Mouse (Mus musculus): ENCODE data around the gene Ccdc34.
A peak's percentile ranks its signal among the peaks of the same experiment; 100 is the strongest.
"Not testable (repeated sequence)": the region's sequence is repeated elsewhere in the genome, so short reads cannot be mapped to it uniquely, and the experiment has no call there.

Ccdc34 gene

DNA sequence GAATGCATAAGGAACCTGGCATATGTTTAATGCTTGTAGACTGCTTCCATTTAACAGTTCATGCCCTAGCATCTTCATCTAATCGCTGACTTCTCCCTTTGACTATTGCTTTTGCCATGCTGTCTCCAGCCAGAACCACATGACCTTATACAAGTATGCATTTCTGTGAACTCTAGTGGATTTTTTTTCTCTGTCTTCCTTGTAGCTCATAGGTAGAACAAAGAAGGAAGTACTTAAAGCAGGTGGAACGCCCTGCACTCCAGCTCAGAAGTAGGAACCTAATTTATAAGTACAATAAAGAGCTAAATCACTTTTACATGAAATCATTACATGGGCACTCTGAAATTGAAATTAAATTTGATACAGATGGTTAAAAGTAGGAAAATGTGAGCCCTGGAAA is 65.4 kb downstream of the Ccdc34 start:
- DNase-seq, result no peak

- DNase-seq, result no peak
Measured at GRCm38 (mm10) chr2:110085701-110086143, 68.1 kb downstream of the Ccdc34 start.

GRCm38 (mm10) chr2:110114133-110114532 is 96.5 kb downstream of the Ccdc34 start:
- no peak for DNase-seq

DNA sequence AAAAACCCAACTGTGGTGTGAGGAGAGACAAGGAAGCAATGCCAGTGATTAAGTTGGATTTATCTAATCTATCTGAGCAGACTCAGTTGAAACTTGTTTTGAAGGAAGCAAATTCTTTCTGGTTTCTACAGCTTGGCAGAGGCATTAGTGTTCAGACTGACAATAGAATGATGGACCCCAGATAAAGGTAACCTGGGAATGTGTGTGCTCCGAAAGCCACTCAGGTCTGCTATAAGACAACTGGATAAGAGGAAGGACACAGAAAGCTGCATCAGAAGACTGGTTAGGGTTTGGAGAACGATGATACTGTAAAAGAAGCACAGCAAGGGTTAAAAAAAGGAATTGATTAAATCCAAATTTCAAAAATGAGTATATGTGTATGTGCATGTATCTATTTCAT is 111.8 kb downstream of the Ccdc34 start:
- no peak for DNase-seq

DNA sequence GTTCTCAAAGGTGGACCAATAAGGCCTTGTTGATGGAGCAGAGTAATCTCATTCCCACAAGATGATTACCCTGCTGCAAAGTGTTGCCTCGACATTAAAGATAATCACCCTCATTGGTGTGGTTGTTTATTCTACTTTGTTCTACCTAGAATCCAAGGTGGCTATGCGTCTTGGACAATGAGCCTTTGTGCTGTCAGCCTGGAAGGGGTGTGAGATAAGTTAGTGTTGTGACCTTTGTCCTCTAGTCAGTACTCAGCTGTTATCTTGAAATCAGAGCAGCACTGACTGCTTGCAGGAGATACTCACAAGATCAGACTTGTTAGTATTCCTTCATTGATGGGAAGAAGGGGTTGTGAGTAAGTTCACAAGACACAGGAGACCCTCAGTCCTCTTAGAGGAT is 114.0 kb downstream of the Ccdc34 start:
- DNase-seq, result no peak

DNA sequence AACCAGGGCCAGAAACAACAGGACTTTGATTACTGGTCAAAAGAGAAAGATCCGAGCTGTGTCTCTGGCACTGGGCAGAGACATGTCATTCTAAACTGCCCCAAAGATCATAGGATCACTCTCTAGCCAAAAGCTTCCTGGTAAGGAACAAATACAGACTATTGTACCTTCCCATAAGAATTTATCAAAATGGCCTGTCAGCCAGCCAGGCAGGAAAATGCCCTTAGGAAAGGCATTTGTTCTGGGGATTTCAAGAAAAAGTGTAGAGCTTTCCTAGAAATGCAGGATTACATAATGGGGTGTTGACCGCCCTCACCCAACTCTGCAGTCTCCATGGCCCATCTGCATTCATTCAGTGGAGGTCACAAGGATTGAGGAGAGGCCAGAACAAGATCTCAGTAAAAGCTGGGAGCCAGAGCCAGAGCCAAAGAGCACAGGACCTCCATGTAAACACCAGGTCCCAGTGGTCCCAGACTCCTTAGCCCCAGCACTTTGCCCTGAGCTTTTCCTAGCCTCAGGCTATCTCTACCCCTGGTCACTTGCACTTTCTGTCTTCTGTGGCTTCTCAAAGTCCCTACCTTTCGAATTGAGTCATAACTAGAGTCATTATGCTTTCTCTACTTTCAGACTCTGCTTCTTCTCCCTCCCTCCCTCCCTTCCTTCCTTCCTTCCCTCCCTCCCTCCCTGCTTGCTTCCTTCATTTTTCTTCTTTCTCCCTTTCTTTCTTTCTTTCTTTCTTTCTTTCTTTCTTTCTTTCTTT is 115.9 kb downstream of the Ccdc34 start:
- no peak for DNase-seq

- DNase-seq, result no peak
Measured at GRCm38 (mm10) chr2:110134765-110135594, 117.4 kb downstream of the Ccdc34 start.

GRCm38 (mm10) chr2:110137291-110137690 is 119.7 kb downstream of the Ccdc34 start:
- no peak for DNase-seq

DNA sequence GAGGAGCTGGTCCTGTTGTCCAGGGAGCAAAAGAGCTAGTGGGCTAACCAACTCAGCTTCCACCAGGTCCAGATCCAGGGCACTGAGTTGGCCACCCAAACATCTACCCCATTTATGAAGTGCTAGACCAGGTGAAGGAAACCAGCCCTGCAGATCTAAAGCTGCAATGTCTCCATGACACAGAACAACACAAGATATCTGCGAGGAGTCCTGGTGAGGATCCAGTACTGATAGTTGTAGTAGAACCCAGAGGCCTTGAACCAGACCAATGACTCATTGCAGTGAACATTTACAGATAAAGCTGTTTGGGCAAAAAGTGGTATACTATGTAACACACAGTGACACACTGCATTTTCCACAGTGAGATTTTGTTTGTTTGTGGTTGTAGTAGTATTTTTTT is 120.5 kb downstream of the Ccdc34 start:
- no peak for DNase-seq

DNA sequence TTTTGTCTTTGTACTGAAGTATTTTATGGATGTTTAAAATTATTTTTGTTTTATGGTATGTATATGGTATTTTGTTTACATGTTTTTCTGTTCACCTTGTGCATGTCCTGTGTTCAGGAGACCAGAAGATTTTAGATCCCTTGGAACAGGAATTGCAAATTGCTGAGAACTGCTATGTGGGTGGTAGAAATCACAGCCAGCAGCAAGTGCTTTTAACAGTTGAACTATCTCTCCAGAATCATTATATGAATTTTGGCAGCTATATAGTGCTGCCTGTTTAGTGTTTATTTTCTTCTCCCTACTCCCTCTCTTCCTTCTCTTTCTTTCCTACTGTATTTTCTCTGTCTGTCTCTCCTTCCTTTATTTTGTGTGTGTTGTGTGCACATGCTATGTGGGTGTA is 130.4 kb downstream of the Ccdc34 start:
- not testable (repeated sequence) for DNase-seq

- DNase-seq, result no peak
Measured at GRCm38 (mm10) chr2:110149246-110149645, 131.6 kb downstream of the Ccdc34 start.

GRCm38 (mm10) chr2:110156321-110156720 is 138.7 kb downstream of the Ccdc34 start:
- DNase-seq, result no peak

GRCm38 (mm10) chr2:110165003-110165402 is 147.4 kb downstream of the Ccdc34 start:
- no peak for DNase-seq

DNA sequence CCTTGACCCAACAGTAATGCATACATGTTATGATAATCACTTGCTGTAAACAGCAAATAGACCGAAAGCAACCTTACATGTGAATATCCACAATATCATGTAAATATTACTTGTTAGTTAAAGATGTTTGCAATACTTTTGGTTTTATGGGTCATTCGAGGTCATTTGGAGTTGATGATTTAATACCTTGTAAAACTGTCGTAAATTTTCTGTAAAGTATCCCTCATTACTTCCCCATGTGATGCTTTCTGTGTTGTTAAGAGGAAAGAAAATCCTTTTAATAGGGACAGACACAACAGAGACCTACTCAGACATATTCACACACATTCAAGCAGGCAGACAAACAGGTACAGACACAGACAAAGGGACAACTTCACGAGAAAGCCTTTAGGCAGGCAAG is 150.1 kb downstream of the Ccdc34 start:
- DNase-seq, result no peak

GRCm38 (mm10) chr2:110168361-110168760 is 150.7 kb downstream of the Ccdc34 start:
- DNase-seq, result no peak

- peak; percentile 27 for DNase-seq
Measured at GRCm38 (mm10) chr2:110172456-110172855, 154.8 kb downstream of the Ccdc34 start.

DNA sequence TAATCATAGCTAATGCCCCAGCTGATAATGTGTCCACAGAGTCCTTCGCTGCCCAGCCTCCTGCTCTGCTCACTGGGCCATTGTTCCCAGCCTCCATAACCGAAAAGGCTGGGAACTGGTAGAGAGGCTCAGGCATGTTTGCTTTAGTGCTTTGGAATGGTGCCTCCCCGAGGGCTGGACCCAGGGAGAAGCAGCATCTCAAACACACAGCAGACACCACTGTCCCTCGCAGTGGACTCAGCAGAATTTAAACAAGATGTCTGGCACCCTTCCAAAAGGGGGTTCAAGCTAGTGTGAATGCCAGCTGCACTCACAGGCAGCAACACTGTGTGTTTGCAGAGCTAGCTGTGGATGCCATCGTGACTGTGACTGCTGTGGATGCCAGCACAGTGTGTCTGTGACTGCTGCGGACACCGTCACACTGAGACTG is 156.2 kb downstream of the Ccdc34 start:
- DNase-seq, result no peak

DNA sequence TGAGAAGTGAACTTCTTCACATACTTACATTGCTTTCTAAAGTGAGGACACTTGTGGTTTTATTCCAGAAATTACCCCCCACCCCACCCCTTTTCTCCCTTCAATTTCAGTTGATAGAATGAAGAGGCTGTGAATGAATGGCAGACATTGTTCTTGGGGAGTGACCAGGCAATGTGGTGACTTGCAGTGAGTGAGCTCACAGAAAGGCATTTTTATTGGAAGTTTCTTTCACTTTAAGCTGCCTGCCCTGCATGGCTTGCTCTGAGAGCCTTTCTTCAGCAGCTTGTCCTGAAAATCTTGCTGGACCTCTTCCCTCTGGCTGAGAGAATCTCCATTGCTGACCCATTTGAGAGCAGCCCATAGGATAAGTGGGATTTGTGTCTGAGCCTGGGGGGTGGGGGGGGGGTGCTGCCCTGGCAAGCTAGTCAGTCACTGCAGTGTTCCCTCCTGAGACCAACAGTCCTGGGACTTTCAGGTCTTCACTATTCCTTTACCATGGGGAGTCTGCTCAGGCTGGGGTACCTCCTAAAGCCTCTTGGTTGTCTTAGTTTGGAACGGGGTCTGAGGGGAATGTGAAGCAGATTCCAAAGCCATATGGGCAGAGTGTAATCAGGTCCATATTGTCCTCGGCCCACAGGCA is 159.3 kb downstream of the Ccdc34 start:
- no peak for DNase-seq

DNA sequence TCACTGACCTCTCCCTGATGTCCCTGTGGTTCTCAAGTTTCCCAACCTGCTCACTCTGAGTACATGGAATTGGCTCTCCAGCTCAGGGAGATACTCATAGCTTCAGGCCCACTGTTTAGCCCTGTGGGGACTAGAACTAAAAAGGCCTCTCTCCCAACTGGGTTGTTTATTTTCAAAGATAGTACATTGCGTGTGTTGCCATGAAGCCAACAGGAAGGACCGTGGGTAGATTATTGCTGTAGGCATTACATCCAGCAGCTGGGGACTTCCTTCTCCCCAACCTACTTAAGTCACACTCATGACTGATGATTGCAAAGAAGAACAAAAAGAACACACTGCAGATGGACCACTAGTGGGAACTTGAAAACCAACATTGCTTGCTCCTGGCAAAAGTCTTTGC is 159.8 kb downstream of the Ccdc34 start:
- no peak for DNase-seq

DNA sequence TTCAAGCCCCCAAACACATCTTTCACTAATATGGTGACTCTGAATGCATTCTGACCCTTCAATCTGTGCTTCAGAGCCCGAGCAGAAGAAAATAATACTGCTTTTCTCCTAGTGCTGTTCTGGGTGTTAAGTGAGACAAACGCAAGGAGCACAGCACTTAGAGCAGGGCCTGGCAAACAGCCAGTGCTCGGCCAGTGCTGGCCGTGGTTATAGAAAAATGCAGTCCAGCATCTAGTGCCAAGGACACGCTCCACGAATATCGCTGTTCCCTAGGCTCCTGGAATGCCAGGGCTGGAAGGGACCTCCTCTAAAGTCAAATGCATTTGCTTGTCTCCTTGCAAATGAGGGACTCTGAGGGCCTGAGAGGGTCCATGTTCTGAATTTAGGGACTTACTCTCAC is 160.3 kb downstream of the Ccdc34 start:
- peak; percentile 55 for DNase-seq

DNA sequence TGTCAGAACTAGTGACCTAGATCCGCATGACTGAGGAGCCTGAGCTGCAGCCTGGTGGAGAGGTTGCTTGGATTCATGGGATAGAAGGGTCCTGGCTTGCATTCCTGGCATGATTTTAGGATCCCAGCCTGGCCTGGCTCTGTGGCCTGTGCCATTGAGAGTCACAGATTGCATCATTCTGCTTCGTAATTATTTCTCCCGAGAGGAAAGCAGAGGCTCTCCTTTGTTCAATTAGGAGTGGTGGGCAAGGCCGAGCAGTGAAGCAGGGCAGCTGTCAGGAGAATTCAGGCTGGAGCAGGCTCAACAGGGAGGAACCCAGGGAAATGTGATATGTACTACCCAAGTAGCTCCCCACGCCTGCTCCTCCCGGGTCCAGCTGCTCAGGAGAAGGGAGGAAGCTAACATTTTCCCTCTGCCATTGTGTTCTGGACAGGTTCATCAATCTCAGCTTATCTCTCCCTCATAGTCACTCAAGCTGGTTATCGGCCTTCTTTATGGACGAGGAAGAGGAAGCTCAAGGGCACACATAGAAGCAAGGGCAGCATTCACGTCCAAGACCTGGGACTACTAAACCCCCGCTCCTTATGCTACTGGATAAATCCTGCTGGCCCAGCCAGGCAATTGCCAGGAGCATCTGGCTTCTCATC is 162.2 kb downstream of the Ccdc34 start:
- peak; percentile 71 for DNase-seq

- DNase-seq, result peak; percentile 75
Measured at GRCm38 (mm10) chr2:110180316-110180670, 162.7 kb downstream of the Ccdc34 start.

DNA sequence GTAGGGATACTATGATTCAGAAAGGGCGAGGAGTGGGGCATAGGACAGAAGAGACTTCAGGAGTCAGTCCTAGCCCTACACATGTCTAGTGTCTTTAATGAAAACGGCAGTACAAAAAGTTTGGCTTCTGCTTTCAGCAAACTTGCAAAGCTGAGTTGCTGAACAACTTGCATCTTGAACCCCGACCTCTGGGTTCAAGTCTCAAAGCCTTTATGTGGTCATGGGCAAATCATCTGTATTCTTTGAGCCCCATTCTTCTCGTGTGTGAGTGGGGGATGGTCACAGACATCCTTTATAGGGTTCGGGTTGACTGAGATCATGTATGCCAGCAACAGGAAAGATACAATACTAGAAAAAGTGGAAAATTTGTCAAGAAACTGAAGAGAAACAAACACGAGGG is 164.0 kb downstream of the Ccdc34 start:
- DNase-seq, result no peak
